Mouse (Mus musculus): ENCODE measurements around the gene Klf5.

The Klf5 gene

GRCm38 (mm10) chr14:99310358-99310757 lies 11.9 kb downstream of the Klf5 start:
- no peak for DNase-seq (ENCODE audit: low spot score)

GRCm38 (mm10) chr14:99313062-99313461 lies 14.6 kb downstream of the Klf5 start:
- DNase-seq (ENCODE audit: low spot score), result no peak

- DNase-seq (ENCODE audit: low spot score), result no peak
Observed at GRCm38 (mm10) chr14:99316275-99316674, 17.8 kb downstream of the Klf5 start.

GRCm38 (mm10) chr14:99320736-99321135 lies 22.2 kb downstream of the Klf5 start:
- no peak for DNase-seq (ENCODE audit: low spot score)

- DNase-seq (ENCODE audit: low spot score), result no peak
Observed at GRCm38 (mm10) chr14:99323376-99323775, 24.9 kb downstream of the Klf5 start.

GRCm38 (mm10) chr14:99324523-99324922 lies 26.0 kb downstream of the Klf5 start:
- DNase-seq (ENCODE audit: low spot score), result no peak

GRCm38 (mm10) chr14:99325597-99326472 lies 27.3 kb downstream of the Klf5 start:
- no peak for DNase-seq (ENCODE audit: low spot score)

- no peak for DNase-seq (ENCODE audit: low spot score)
Observed at GRCm38 (mm10) chr14:99336598-99336997, 38.1 kb downstream of the Klf5 start.

- DNase-seq (ENCODE audit: low spot score), result no peak
Observed at GRCm38 (mm10) chr14:99339021-99339420, 40.5 kb downstream of the Klf5 start.

- no peak for DNase-seq (ENCODE audit: low spot score)
Observed at GRCm38 (mm10) chr14:99339681-99340522, 41.4 kb downstream of the Klf5 start.

GRCm38 (mm10) chr14:99340703-99341102 lies 42.2 kb downstream of the Klf5 start:
- no peak for DNase-seq (ENCODE audit: low spot score)

- no peak for DNase-seq (ENCODE audit: low spot score)
Observed at GRCm38 (mm10) chr14:99348175-99348764, 49.8 kb downstream of the Klf5 start.

- no peak for DNase-seq (ENCODE audit: low spot score)
Observed at GRCm38 (mm10) chr14:99349606-99350005, 51.1 kb downstream of the Klf5 start.

GRCm38 (mm10) chr14:99352989-99353388 lies 54.5 kb downstream of the Klf5 start:
- no peak for DNase-seq (ENCODE audit: low spot score)

- DNase-seq (ENCODE audit: low spot score), result no peak
Observed at GRCm38 (mm10) chr14:99354046-99354445, 55.6 kb downstream of the Klf5 start.

- no peak for DNase-seq (ENCODE audit: low spot score)
Observed at GRCm38 (mm10) chr14:99354761-99355609, 56.5 kb downstream of the Klf5 start.

- DNase-seq (ENCODE audit: low spot score), result no peak
Observed at GRCm38 (mm10) chr14:99355610-99355870, 57.0 kb downstream of the Klf5 start.

- no peak for DNase-seq (ENCODE audit: low spot score)
Observed at GRCm38 (mm10) chr14:99362956-99363355, 64.5 kb downstream of the Klf5 start.

GRCm38 (mm10) chr14:99364007-99364784 lies 65.7 kb downstream of the Klf5 start:
- DNase-seq (ENCODE audit: low spot score), result no peak
